Mouse (Mus musculus) erythroid progenitor cell, adult 5-6 weeks (primary cell): ENCODE results near the gene Gm14180. TPM values are rescaled to one million over a fixed set of nuclear protein-coding genes. Genes with fewer than 3 reads are reported as not detected.
"Not testable (repeated sequence)": the region's sequence is repeated elsewhere in the genome, so short reads cannot be mapped to it uniquely, and the experiment has no call there.

Experiments used
- ATAC-seq: replicated peaks from 2 replicates; pipeline ENCODE4 v1.8.0; 2016; ENCODE audit warnings: moderate number of reproducible peaks, mild to moderate bottlenecking, moderate TSS enrichment, inconsistent platforms; ENCODE audit not compliant: poor library complexity, low FRiP score, severe bottlenecking
- total RNA-seq, 2 experiments: library from RNA; stranded (forward) in 1 of 2; stranded (reverse) in 1 of 2; fragments of 150-400 nt in 1 of 2; fragments of 186-747, 209-891 nt in 1 of 2; gene quantifications; 2 replicates each; pipeline versions ENCODE4 v1.2.3 to v1.2.4; 2015 to 2017; ENCODE audit warnings: low replicate concordance in 2 of 2

The Gm14180 gene
- not detected in 2 replicates for total RNA-seq (2015; ENCODE audit: low replicate concordance)
- total RNA-seq (2017; ENCODE audit: low replicate concordance), result not detected in 2 replicates

DNA sequence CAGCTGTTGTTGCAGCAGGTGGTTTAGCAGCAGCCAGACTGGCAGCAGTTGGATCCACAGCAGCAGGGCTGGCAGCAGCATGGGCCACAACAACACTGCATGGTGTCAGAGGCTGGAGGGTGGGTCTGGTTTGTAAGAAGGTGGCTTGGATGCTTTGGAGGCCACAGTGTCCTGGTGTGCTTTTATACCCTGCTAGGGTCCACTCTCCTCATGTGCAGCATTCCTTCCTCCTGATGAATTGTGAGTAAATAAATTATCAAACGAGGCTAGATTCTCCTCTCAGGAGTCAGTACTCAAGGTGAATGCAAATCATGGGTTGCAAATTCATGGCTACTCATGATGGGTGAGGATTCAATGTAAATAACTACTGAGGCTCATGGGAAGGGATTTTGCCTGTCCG is at the start of gene Gm14180:
Gene Gm14180, minus strand, starts transcription at position 101 of the 400 bp plus-strand sequence.
- no peak for ATAC-seq

DNA sequence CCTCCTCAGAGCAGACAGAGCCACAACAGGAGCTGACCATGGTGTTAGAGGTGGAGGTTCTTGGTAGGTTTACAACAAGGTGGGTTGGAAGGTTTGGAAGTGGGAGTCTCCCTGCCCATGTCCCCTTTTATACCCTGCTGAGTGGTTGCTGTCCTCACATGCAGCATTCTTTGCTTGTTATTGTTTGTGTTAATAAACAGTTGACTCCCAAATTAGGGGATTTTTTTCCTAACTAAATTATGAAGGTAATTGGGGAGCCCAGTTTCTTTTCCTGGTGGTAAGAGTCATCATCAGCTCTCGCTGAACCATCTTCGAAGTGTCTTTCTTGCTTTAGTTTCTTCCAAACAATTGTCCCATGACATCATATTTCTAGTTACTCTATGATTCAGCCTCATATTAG is 46.5 kb upstream of the Gm14180 start, which contains the start of gene Krtap4-8:
Gene Krtap4-8, minus strand, starts transcription at position 101 of the 400 bp plus-strand sequence.
- no peak for ATAC-seq

DNA sequence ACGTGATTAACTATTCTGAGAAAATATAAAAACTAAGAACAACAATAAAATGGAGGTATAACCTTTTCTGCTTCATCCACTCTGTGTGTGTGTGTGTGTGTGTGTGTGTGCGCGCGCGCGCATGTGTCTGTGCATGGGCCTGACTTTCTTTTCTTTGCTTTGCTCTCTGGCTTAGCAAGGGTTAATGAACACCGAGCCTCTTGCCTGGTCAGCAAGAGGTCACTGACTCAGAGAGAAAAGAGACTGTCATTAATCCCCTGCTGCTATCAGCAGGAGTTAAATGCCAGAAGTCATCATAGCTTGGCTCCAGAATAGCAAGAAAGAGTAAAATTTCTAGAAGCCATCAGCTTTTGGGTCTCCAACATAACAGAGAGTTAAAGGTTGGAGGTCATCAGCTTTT is 44.3 kb upstream of the Gm14180 start:
- ATAC-seq, result no peak

DNA sequence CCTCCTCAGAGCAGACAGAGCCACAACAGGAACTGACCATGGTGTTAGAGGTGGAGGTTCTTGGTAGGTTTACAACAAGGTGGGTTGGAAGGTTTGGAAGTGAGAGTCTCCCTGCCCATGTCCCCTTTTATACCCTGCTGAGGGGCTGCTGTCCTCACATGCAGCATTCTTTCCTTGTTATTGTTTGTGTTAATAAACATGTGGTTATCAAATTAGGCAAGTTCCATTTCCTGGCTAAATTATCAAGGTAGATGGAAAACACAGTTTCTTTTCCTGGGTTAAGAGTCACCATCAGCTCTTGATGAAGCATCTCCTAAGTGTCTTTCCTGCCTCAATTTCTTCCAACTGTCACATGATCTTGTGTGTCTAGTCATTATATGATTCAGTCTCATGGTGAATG is 38.7 kb upstream of the Gm14180 start, which contains the start of gene Gm11595:
Gene Gm11595, minus strand, starts transcription at position 101 of the 400 bp plus-strand sequence.
- not testable (repeated sequence) for ATAC-seq

DNA sequence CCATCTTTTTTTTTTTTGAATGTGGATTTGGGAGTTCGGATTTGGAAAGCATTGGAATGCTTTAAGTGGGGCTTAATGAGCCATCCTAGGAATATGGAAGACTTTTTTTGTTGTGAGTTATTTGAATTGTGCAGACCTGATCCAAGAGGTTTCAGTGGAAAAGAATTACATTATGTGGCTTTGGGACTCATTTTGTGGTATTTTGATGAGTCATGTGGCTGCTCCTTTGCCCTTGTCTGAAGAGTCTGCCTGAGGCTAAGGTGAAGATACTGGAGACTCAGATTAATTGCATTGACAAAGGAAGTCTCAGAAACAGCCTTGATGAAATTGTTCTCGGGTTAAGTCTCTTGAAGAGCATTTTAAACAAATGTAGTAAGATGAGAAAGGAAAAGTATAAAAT is 34.3 kb upstream of the Gm14180 start:
- no peak for ATAC-seq

DNA sequence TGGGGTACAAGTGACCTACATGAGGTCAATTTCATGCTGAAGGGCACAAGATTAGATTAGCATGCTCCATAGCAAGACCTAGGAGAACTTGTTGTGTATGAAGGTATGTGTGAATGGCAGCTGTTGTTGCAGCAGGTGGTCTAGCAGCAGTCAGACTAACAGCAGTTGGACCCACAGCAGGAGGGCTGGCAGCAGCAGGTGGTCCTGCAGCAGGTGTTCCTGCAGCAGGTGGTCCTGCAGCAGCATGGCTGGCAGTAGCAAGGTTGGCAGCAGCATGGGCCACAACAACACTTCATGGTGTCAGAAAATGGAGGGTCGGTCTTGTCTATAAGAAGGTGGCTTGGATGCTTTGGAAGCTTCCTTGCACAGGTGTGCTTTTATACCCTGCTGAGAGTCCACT is 24.8 kb upstream of the Gm14180 start:
- no peak for ATAC-seq

DNA sequence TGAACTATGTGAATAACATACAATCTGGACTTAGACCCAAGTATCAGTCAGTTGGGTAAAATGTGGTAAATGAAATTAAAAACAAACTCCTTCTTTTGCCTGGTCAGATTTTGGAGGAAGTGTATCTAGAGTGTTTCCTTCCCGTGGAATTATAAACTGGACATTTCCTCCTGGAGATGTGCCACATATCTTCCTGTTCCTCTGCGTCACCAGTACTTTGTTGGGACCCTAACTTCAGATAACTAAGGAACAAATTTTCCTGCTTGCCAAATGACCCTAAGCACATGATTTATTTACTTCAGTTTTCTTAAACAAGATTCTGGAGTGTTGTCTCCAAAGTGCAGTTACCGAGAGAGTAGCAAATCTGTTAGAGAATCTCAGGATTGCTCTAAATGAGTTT is 9.9 kb upstream of the Gm14180 start:
- no peak for ATAC-seq

DNA sequence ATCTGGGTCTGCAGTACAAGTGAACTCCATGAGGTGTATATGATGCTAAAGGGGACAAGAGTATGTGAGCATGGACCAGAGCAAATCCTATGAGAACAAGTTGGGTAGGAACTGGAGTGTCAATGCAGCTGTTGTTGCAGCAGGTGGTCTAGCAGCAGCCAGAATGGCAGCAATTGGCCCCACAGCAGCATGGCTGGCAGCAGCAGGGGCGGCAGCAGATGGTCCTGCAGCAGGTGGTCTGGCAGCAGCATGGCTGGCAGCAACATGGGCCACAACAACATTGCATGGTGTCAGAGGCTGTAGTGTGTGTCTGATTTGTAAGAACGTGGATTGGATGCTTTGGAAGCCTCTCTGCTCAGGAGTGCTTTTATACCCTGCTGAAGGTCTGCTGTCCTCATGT is 10.0 kb downstream of the Gm14180 start:
- no peak for ATAC-seq

DNA sequence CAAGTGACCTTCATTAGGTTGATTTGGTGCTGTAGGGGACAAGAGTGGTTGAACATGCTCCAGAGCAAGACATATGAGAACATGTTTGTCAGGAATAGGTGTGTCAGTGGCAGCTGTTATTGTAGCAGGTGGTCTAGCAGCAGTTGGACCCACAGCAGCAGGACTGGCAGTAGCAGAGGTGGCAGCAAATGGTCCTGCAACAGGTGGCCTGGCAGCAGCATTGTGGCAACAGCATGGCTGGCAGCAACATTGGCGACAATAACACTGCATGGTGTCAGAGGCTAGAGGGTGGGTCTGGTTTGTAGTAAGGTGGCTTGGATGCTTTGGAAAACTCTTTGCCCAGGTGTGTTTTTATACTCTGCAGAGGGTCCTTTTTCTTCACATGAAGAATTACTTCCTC is 15.3 kb downstream of the Gm14180 start:
- no peak for ATAC-seq

DNA sequence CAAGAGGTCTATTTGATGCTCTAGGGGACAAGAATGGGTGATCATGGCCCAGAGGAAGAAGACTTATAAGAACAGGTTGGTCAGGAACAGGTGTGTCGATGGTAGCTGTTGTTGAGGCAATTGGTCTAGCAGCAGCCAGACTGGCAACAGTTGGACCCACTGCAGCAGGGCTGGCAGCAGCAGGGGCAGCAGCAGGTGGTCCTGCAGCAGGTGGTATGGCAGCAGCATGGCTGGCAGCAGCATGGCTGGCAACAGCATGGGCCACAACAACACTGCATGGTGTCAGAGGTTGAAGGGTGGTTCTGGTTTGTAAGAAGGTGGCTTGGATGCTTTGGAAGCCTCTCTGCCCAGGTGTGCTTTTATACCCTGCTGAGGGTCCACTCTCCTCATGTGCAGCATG is 43.6 kb downstream of the Gm14180 start, which contains the start of gene Gm14190:
Gene Gm14190, minus strand, starts transcription at position 278 of the 400 bp plus-strand sequence.
- ATAC-seq, result no peak

DNA sequence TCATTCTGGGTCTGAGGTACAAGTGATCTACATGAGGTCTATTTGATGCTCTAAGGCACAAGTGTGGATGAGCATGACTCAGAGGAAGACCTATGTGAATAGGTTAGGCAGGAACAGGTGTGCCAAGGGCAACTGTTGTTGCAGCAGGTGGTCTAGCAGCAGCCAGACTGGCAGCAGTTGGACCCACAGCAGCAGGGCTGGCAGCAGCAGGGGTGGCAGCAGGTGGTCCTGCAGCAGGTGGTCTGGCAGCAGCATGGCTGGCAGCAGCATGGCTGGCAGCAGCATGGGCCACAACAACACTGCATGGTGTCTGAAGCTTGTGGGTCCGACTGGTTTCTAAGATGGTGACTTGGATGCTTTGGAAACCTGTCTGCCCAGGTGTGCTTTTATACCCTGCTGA is 48.9 kb downstream of the Gm14180 start:
- ATAC-seq, result not testable (repeated sequence)

Other genes with a start within 250 kb of the Gm14180 start
Only the 30 nearest of the 41 such genes appear.
- gene Krtap3-1, start 167.7 kb downstream of the Gm14180 start, total RNA-seq (2015; ENCODE audit: low replicate concordance), result not detected in 2 replicates
- not detected in 2 replicates for gene Krtap3-1, start 167.7 kb downstream of the Gm14180 start, total RNA-seq (2017; ENCODE audit: low replicate concordance)
- not detected in 2 replicates for gene Krtap1-5, start 153.3 kb downstream of the Gm14180 start, total RNA-seq (2015; ENCODE audit: low replicate concordance)
- gene Krtap1-5, start 153.3 kb downstream of the Gm14180 start, total RNA-seq (2017; ENCODE audit: low replicate concordance), result not detected in 2 replicates
- not detected in 2 replicates for gene Krtap1-4, start 150.6 kb downstream of the Gm14180 start, total RNA-seq (2015; ENCODE audit: low replicate concordance)
- gene Krtap1-4, start 150.6 kb downstream of the Gm14180 start, total RNA-seq (2017; ENCODE audit: low replicate concordance), result not detected in 2 replicates
- not detected in 2 replicates for gene Krtap1-3, start 143.0 kb downstream of the Gm14180 start, total RNA-seq (2015; ENCODE audit: low replicate concordance)
- gene Krtap1-3, start 143.0 kb downstream of the Gm14180 start, total RNA-seq (2017; ENCODE audit: low replicate concordance), result not detected in 2 replicates
- not detected in 2 replicates for gene Krtap9-3, start 136.2 kb downstream of the Gm14180 start, total RNA-seq (2015; ENCODE audit: low replicate concordance)
- not detected in 2 replicates for gene Krtap9-3, start 136.2 kb downstream of the Gm14180 start, total RNA-seq (2017; ENCODE audit: low replicate concordance)
- not detected in 2 replicates for gene Gm11938, start 131.0 kb downstream of the Gm14180 start, total RNA-seq (2015; ENCODE audit: low replicate concordance)
- not detected in 2 replicates for gene Gm11938, start 131.0 kb downstream of the Gm14180 start, total RNA-seq (2017; ENCODE audit: low replicate concordance)
- not detected in 2 replicates for gene Gm11937, start 124.1 kb downstream of the Gm14180 start, total RNA-seq (2015; ENCODE audit: low replicate concordance)
- gene Gm11937, start 124.1 kb downstream of the Gm14180 start, total RNA-seq (2017; ENCODE audit: low replicate concordance), result not detected in 2 replicates
- not detected in 2 replicates for gene Krtap2-4, start 119.4 kb downstream of the Gm14180 start, total RNA-seq (2015; ENCODE audit: low replicate concordance)
- gene Krtap2-4, start 119.4 kb downstream of the Gm14180 start, total RNA-seq (2017; ENCODE audit: low replicate concordance), result not detected in 2 replicates
- not detected in 2 replicates for gene Gm11562, start 113.9 kb downstream of the Gm14180 start, total RNA-seq (2015; ENCODE audit: low replicate concordance)
- not detected in 2 replicates for gene Gm11562, start 113.9 kb downstream of the Gm14180 start, total RNA-seq (2017; ENCODE audit: low replicate concordance)
- gene Krtap4-1, start 106.1 kb downstream of the Gm14180 start, total RNA-seq (2015; ENCODE audit: low replicate concordance), result not detected in 2 replicates
- gene Krtap4-1, start 106.1 kb downstream of the Gm14180 start, total RNA-seq (2017; ENCODE audit: low replicate concordance), result not detected in 2 replicates
- gene Krtap4-2, start 99.2 kb downstream of the Gm14180 start, total RNA-seq (2015; ENCODE audit: low replicate concordance), result not detected in 2 replicates
- not detected in 2 replicates for gene Krtap4-2, start 99.2 kb downstream of the Gm14180 start, total RNA-seq (2017; ENCODE audit: low replicate concordance)
- gene Krtap4-7, start 90.2 kb downstream of the Gm14180 start, total RNA-seq (2015; ENCODE audit: low replicate concordance), result not detected in 2 replicates
- gene Krtap4-7, start 90.2 kb downstream of the Gm14180 start, total RNA-seq (2017; ENCODE audit: low replicate concordance), result not detected in 2 replicates
- not detected in 2 replicates for gene Gm11555, start 84.1 kb downstream of the Gm14180 start, total RNA-seq (2015; ENCODE audit: low replicate concordance)
- not detected in 2 replicates for gene Gm11555, start 84.1 kb downstream of the Gm14180 start, total RNA-seq (2017; ENCODE audit: low replicate concordance)
- not detected in 2 replicates for gene Gm11563, start 75.3 kb downstream of the Gm14180 start, total RNA-seq (2015; ENCODE audit: low replicate concordance)
- not detected in 2 replicates for gene Gm11563, start 75.3 kb downstream of the Gm14180 start, total RNA-seq (2017; ENCODE audit: low replicate concordance)
- gene Krtap4-6, start 68.3 kb downstream of the Gm14180 start, total RNA-seq (2015; ENCODE audit: low replicate concordance), result not detected in 2 replicates
- not detected in 2 replicates for gene Krtap4-6, start 68.3 kb downstream of the Gm14180 start, total RNA-seq (2017; ENCODE audit: low replicate concordance)
- gene Gm14190, start 43.5 kb downstream of the Gm14180 start, total RNA-seq (2015; ENCODE audit: low replicate concordance), result not detected in 2 replicates
- gene Gm14190, start 43.5 kb downstream of the Gm14180 start, total RNA-seq (2017; ENCODE audit: low replicate concordance), result not detected in 2 replicates
- gene Gm11595, start 38.6 kb upstream of the Gm14180 start, total RNA-seq (2015; ENCODE audit: low replicate concordance), result not detected in 2 replicates
- not detected in 2 replicates for gene Gm11595, start 38.6 kb upstream of the Gm14180 start, total RNA-seq (2017; ENCODE audit: low replicate concordance)
- not detected in 2 replicates for gene Krtap4-8, start 46.4 kb upstream of the Gm14180 start, total RNA-seq (2015; ENCODE audit: low replicate concordance)
- gene Krtap4-8, start 46.4 kb upstream of the Gm14180 start, total RNA-seq (2017; ENCODE audit: low replicate concordance), result not detected in 2 replicates
- gene Krtap4-9, start 50.9 kb upstream of the Gm14180 start, total RNA-seq (2015; ENCODE audit: low replicate concordance), result not detected in 2 replicates
- not detected in 2 replicates for gene Krtap4-9, start 50.9 kb upstream of the Gm14180 start, total RNA-seq (2017; ENCODE audit: low replicate concordance)
- gene Gm11596, start 59.2 kb upstream of the Gm14180 start, total RNA-seq (2015; ENCODE audit: low replicate concordance), result not detected in 2 replicates
- not detected in 2 replicates for gene Gm11596, start 59.2 kb upstream of the Gm14180 start, total RNA-seq (2017; ENCODE audit: low replicate concordance)
- gene Gm11569, start 64.6 kb upstream of the Gm14180 start, total RNA-seq (2015; ENCODE audit: low replicate concordance), result not detected in 2 replicates
- not detected in 2 replicates for gene Gm11569, start 64.6 kb upstream of the Gm14180 start, total RNA-seq (2017; ENCODE audit: low replicate concordance)
- gene Gm11554, start 70.2 kb upstream of the Gm14180 start, total RNA-seq (2015; ENCODE audit: low replicate concordance), result not detected in 2 replicates
- gene Gm11554, start 70.2 kb upstream of the Gm14180 start, total RNA-seq (2017; ENCODE audit: low replicate concordance), result not detected in 2 replicates
- gene Krtap4-13, start 75.6 kb upstream of the Gm14180 start, total RNA-seq (2015; ENCODE audit: low replicate concordance), result not detected in 2 replicates
- gene Krtap4-13, start 75.6 kb upstream of the Gm14180 start, total RNA-seq (2017; ENCODE audit: low replicate concordance), result not detected in 2 replicates
- not detected in 2 replicates for gene Gm11564, start 81.4 kb upstream of the Gm14180 start, total RNA-seq (2015; ENCODE audit: low replicate concordance)
- not detected in 2 replicates for gene Gm11564, start 81.4 kb upstream of the Gm14180 start, total RNA-seq (2017; ENCODE audit: low replicate concordance)
- gene 2300003K06Rik, start 103.8 kb upstream of the Gm14180 start, total RNA-seq (2015; ENCODE audit: low replicate concordance), result not detected in 2 replicates
- not detected in 2 replicates for gene 2300003K06Rik, start 103.8 kb upstream of the Gm14180 start, total RNA-seq (2017; ENCODE audit: low replicate concordance)
- not detected in 2 replicates for gene Krtap4-16, start 117.3 kb upstream of the Gm14180 start, total RNA-seq (2015; ENCODE audit: low replicate concordance)
- not detected in 2 replicates for gene Krtap4-16, start 117.3 kb upstream of the Gm14180 start, total RNA-seq (2017; ENCODE audit: low replicate concordance)
- not detected in 2 replicates for gene Gm11568, start 123.6 kb upstream of the Gm14180 start, total RNA-seq (2015; ENCODE audit: low replicate concordance)
- gene Gm11568, start 123.6 kb upstream of the Gm14180 start, total RNA-seq (2017; ENCODE audit: low replicate concordance), result not detected in 2 replicates
- not detected in 2 replicates for gene Gm11559, start 130.2 kb upstream of the Gm14180 start, total RNA-seq (2015; ENCODE audit: low replicate concordance)
- gene Gm11559, start 130.2 kb upstream of the Gm14180 start, total RNA-seq (2017; ENCODE audit: low replicate concordance), result not detected in 2 replicates
- not detected in 2 replicates for gene Krtap9-1, start 139.1 kb upstream of the Gm14180 start, total RNA-seq (2015; ENCODE audit: low replicate concordance)
- gene Krtap9-1, start 139.1 kb upstream of the Gm14180 start, total RNA-seq (2017; ENCODE audit: low replicate concordance), result not detected in 2 replicates
- not detected in 2 replicates for gene Gm11567, start 144.9 kb upstream of the Gm14180 start, total RNA-seq (2015; ENCODE audit: low replicate concordance)
- gene Gm11567, start 144.9 kb upstream of the Gm14180 start, total RNA-seq (2017; ENCODE audit: low replicate concordance), result not detected in 2 replicates